Mouse (Mus musculus) myocyte (in vitro differentiated cells): Measurements from ENCODE around the gene Mtx2. TPM values are rescaled to one million over a fixed set of nuclear protein-coding genes. Genes with fewer than 3 reads are reported as not detected.

Source experiments
- H3K27me3 ChIP-seq: one replicate; pipeline ENCODE4 v1.6.1; 2011; ENCODE audit not compliant: control insufficient read depth, insufficient read depth, insufficient read length
- H3K36me3 ChIP-seq: one replicate; pipeline ENCODE4 v1.6.1; 2011; ENCODE audit not compliant: control insufficient read depth, insufficient read depth
- H3K4me2 ChIP-seq: one replicate; pipeline ENCODE4 v1.6.1; 2011; ENCODE audit warnings: low read depth, control low read depth
- H3K4me3 ChIP-seq: one replicate; pipeline ENCODE4 v1.5.1; 2011; ENCODE audit warnings: mild to moderate bottlenecking, control low read depth, moderate library complexity
- H3K79me2 ChIP-seq: one replicate; pipeline ENCODE4 v1.6.1; 2011; ENCODE audit not compliant: control insufficient read depth, insufficient read depth
- H3ac ChIP-seq: one replicate; pipeline ENCODE4 v1.6.1; 2011; ENCODE audit not compliant: control insufficient read depth, insufficient read length
- CEBPB ChIP-seq: IDR thresholded peaks from 2 replicates; pipeline ENCODE4 v1.6.1; 2011; ENCODE audit warnings: mild to moderate bottlenecking, moderate library complexity; ENCODE audit not compliant: poor library complexity, insufficient read depth, severe bottlenecking
- E2F4 ChIP-seq: IDR thresholded peaks from one replicate; pipeline ENCODE4 v1.6.1; 2011; ENCODE audit warnings: mild to moderate bottlenecking, control low read depth, moderate library complexity; ENCODE audit not compliant: insufficient read depth
- MAX ChIP-seq: IDR thresholded peaks from one replicate; pipeline ENCODE4 v1.6.1; 2011; ENCODE audit warnings: low read depth, mild to moderate bottlenecking, control low read depth
- MYOD1 ChIP-seq, 3 experiments: IDR thresholded peaks; one replicate each; pipeline ENCODE4 v1.6.1; 2011; ENCODE audit warnings: control low read depth in 2 of 3, low read depth in 2 of 3, mild to moderate bottlenecking in 2 of 3, moderate library complexity in 1 of 3; ENCODE audit not compliant: insufficient read length in 2 of 3, control insufficient read depth in 1 of 3
- MYOG ChIP-seq, 3 experiments: IDR thresholded peaks; one replicate each; pipeline ENCODE4 v1.6.1; 2011; ENCODE audit warnings: control low read depth in 2 of 3, low read depth in 2 of 3, mild to moderate bottlenecking in 2 of 3; ENCODE audit not compliant: insufficient read length in 2 of 3, control insufficient read depth in 1 of 3, insufficient read depth in 1 of 3
- POLR2A ChIP-seq: IDR thresholded peaks from one replicate; pipeline ENCODE4 v1.6.1; 2011; ENCODE audit warnings: low read depth, mild to moderate bottlenecking, control low read depth, moderate library complexity; ENCODE audit not compliant: insufficient read length
- POLR2AphosphoS2 ChIP-seq: IDR thresholded peaks from one replicate; pipeline ENCODE4 v1.6.1; 2011; ENCODE audit warnings: low read depth, control low read depth; ENCODE audit not compliant: insufficient read length
- REST ChIP-seq: IDR thresholded peaks from one replicate; pipeline ENCODE4 v1.6.1; 2011; ENCODE audit warnings: mild to moderate bottlenecking, control low read depth, moderate library complexity; ENCODE audit not compliant: insufficient read depth, insufficient read length
- SRF ChIP-seq: IDR thresholded peaks from one replicate; pipeline ENCODE4 v1.6.1; 2011; ENCODE audit warnings: low read depth; ENCODE audit not compliant: control insufficient read depth, insufficient read length
- TCF12 ChIP-seq: IDR thresholded peaks from one replicate; pipeline ENCODE4 v1.6.1; 2011; ENCODE audit warnings: mild to moderate bottlenecking, control low read depth; ENCODE audit not compliant: poor library complexity, insufficient read depth, severe bottlenecking
- TCF3 ChIP-seq: IDR thresholded peaks from one replicate; pipeline ENCODE4 v1.6.1; 2011; ENCODE audit warnings: low read depth, control low read depth; ENCODE audit not compliant: insufficient read length
- USF1 ChIP-seq: IDR thresholded peaks from one replicate; pipeline ENCODE4 v1.6.1; 2011; ENCODE audit warnings: low read depth, mild to moderate bottlenecking, control low read depth, moderate library complexity
- polyA plus RNA-seq: library from polyadenylated mRNA; unstranded; fragments of >200 nt; fragmentation: generic; extraction: Trizol; gene quantifications from one replicate; pipeline ENCODE4 v1.2.1, GENCODE M21; 2012; ENCODE audit warnings: missing spikeins

Gene Mtx2
- polyA plus RNA-seq, 1 experiment: 33.3 TPM

GRCm38 (mm10) chr2:74822654-74823053 is 2.9 kb upstream of the Mtx2 start:
- TF ChIP-seq CEBPB: no peak
- no peak for TF ChIP-seq USF1
- TF ChIP-seq MYOD1 (IDR thresholded peaks at IDR 0.05; ENCODE audit: control insufficient read depth in 1 of 3, insufficient read length in 2 of 3, low read depth in 2 of 3): no peak
- TF ChIP-seq MAX: no peak
- no peaks in the 10 kb centered on the region for H3K36me3 ChIP-seq
- H3K27me3 ChIP-seq: peaks cover 24% of the 10 kb centered on the region
- H3K4me3 ChIP-seq: no peak overlapping the region
- H3K4me2 ChIP-seq: no peak overlapping the region
- H3K79me2 ChIP-seq: peaks cover 17% of the 10 kb centered on the region
- no peak overlapping the region for H3ac ChIP-seq

- Histone ChIP-seq H3K36me3 (no peaks in the 10 kb centered on the region), H3K27me3 (peaks cover 13% of the 10 kb centered on the region), H3ac (peak overlapping the region; percentile 39), H3K79me2 (peaks cover 29% of the 10 kb centered on the region), H3K4me2 (peak overlapping the region; percentile 84), H3K4me3 (peak overlapping the region; percentile 65)
- no peak for TF ChIP-seq MAX
- no peak for TF ChIP-seq POLR2AphosphoS2
- TF ChIP-seq USF1: no peak
- no peak for TF ChIP-seq TCF12
- TF ChIP-seq CEBPB: no peak
- TF ChIP-seq REST: no peak
- TF ChIP-seq TCF3: no peak
- no peak for TF ChIP-seq SRF
- TF ChIP-seq POLR2A: no peak
- TF ChIP-seq MYOG (IDR thresholded peaks at IDR 0.05; ENCODE audit: control insufficient read depth in 1 of 3, insufficient read depth in 1 of 3, insufficient read length in 2 of 3, low read depth in 2 of 3): no peak
- TF ChIP-seq MYOD1 (IDR thresholded peaks at IDR 0.05; ENCODE audit: control insufficient read depth in 1 of 3, insufficient read length in 2 of 3, low read depth in 2 of 3): no peak
- no peak for TF ChIP-seq E2F4
Observed at GRCm38 (mm10) chr2:74825371-74825729, 253 bp upstream of the Mtx2 start.

- no peaks in the 10 kb centered on the region for H3K36me3 ChIP-seq
- no peak overlapping the region for H3ac ChIP-seq
- no peaks in the 10 kb centered on the region for H3K27me3 ChIP-seq
- peaks cover 7% of the 10 kb centered on the region for H3K79me2 ChIP-seq
- H3K4me3 ChIP-seq: no peak overlapping the region
- TF ChIP-seq POLR2AphosphoS2 (no peak), REST (no peak), TCF12 (no peak), MYOG (IDR thresholded peaks at IDR 0.05; ENCODE audit: control insufficient read depth in 1 of 3, insufficient read depth in 1 of 3, insufficient read length in 2 of 3, low read depth in 2 of 3) (no peak), SRF (no peak), TCF3 (no peak), POLR2A (no peak), E2F4 (no peak), MAX (no peak), USF1 (no peak), MYOD1 (IDR thresholded peaks at IDR 0.05; ENCODE audit: control insufficient read depth in 1 of 3, insufficient read length in 2 of 3, low read depth in 2 of 3) (no peak), CEBPB (no peak)
- no peak overlapping the region for H3K4me2 ChIP-seq
Observed at GRCm38 (mm10) chr2:74846992-74847391, 21.4 kb downstream of the Mtx2 start.

- Histone ChIP-seq H3K4me3 (no peak overlapping the region), H3K36me3 (no peaks in the 10 kb centered on the region), H3K4me2 (no peak overlapping the region), H3K27me3 (no peaks in the 10 kb centered on the region), H3ac (no peak overlapping the region), H3K79me2 (peaks cover 7% of the 10 kb centered on the region)
- TF ChIP-seq TCF12: no peak
- TF ChIP-seq E2F4: no peak
- no peak for TF ChIP-seq MYOG (IDR thresholded peaks at IDR 0.05; ENCODE audit: control insufficient read depth in 1 of 3, insufficient read depth in 1 of 3, insufficient read length in 2 of 3, low read depth in 2 of 3)
- no peak for TF ChIP-seq POLR2AphosphoS2
- TF ChIP-seq USF1: no peak
- TF ChIP-seq POLR2A: no peak
- TF ChIP-seq TCF3: no peak
- no peak for TF ChIP-seq CEBPB
- no peak for TF ChIP-seq MAX
- TF ChIP-seq MYOD1 (IDR thresholded peaks at IDR 0.05; ENCODE audit: control insufficient read depth in 1 of 3, insufficient read length in 2 of 3, low read depth in 2 of 3): no peak
- TF ChIP-seq SRF: no peak
- no peak for TF ChIP-seq REST
Observed at GRCm38 (mm10) chr2:74847516-74847915, 21.9 kb downstream of the Mtx2 start.

- TF ChIP-seq CEBPB (no peak), REST (no peak), MAX (no peak), MYOG (IDR thresholded peaks at IDR 0.05; ENCODE audit: control insufficient read depth in 1 of 3, insufficient read depth in 1 of 3, insufficient read length in 2 of 3, low read depth in 2 of 3) (no peak), TCF3 (no peak), SRF (no peak), MYOD1 (IDR thresholded peaks at IDR 0.05; ENCODE audit: control insufficient read depth in 1 of 3, insufficient read length in 2 of 3, low read depth in 2 of 3) (no peak), POLR2AphosphoS2 (no peak), E2F4 (no peak), USF1 (no peak)
- H3K36me3 ChIP-seq: no peaks in the 10 kb centered on the region
- no peak overlapping the region for H3ac ChIP-seq
- no peaks in the 10 kb centered on the region for H3K27me3 ChIP-seq
- H3K79me2 ChIP-seq: peaks cover 7% of the 10 kb centered on the region
- no peak overlapping the region for H3K4me2 ChIP-seq
- H3K4me3 ChIP-seq: no peak overlapping the region
Observed at GRCm38 (mm10) chr2:74850036-74850435, 24.4 kb downstream of the Mtx2 start.
